Mouse (Mus musculus) G1E (cell line): ENCODE measurements around the gene Vars2.

Experiments used
- CTCF ChIP-seq: IDR thresholded peaks from 2 replicates; pipeline ENCODE4 v1.5.1; 2012; ENCODE audit warnings: low read depth, low read length, inconsistent platforms, mixed read lengths
- GATA1 ChIP-seq: IDR thresholded peaks from 2 replicates; pipeline ENCODE4 v1.6.1; 2012; ENCODE audit warnings: borderline replicate concordance, low read length, inconsistent platforms, mixed read lengths
- GATA2 ChIP-seq: IDR thresholded peaks from 2 replicates; pipeline ENCODE4 v1.6.1; 2012; ENCODE audit warnings: low read depth, low read length, inconsistent platforms, borderline replicate concordance

- no peak for TF ChIP-seq GATA1
- no peak for TF ChIP-seq CTCF
- TF ChIP-seq GATA2, result no peak
Measured at GRCm38 (mm10) chr17:35689936-35690645, 22.7 kb upstream of the Vars2 start.
